Mouse (Mus musculus) activated CD4-positive, CD25-positive, alpha-beta regulatory T cell, adult 9 weeks (primary cell): ENCODE data around the gene Vmn2r116. TPM values are rescaled to one million over a fixed set of nuclear protein-coding genes. Genes with fewer than 3 reads are reported as not detected.

Experiments used
- polyA plus RNA-seq: library from polyadenylated mRNA; unstranded; fragments of 100-300 nt; shearing (Covaris generic); gene quantifications from one replicate; pipeline ENCODE4 v1.2.1, GENCODE M21; 2017

Gene Vmn2r116
- not detected for polyA plus RNA-seq

GRCm38 (mm10) chr17:23384304-23384703 is at the start of gene Vmn2r116:
TSS of gene Vmn2r116 (plus strand) at chr17:23384604.

GRCm38 (mm10) chr17:23343441-23343840 is 41.0 kb upstream of the Vmn2r116 start, which contains the start of gene Vmn2r115:
TSS of gene Vmn2r115 (plus strand) at chr17:23343741.

Other genes with a start within 250 kb of the Vmn2r116 start
- gene Zfp40, start 191.4 kb upstream of the Vmn2r116 start, polyA plus RNA-seq = 12.7 TPM
- 0.04 TPM for gene Vmn2r114, start 72.1 kb upstream of the Vmn2r116 start, polyA plus RNA-seq
- not detected for gene Vmn2r115, start 40.9 kb upstream of the Vmn2r116 start, polyA plus RNA-seq
- not detected for gene Vmn2r117, start 95.1 kb downstream of the Vmn2r116 start, polyA plus RNA-seq
- 14.2 TPM for gene Zfp213, start 179.6 kb downstream of the Vmn2r116 start, polyA plus RNA-seq
- gene Zfp13, start 214.9 kb downstream of the Vmn2r116 start, polyA plus RNA-seq = not detected
- 0.89 TPM for gene Zscan10, start 216.3 kb downstream of the Vmn2r116 start, polyA plus RNA-seq